Comparison of ENCODE assay signal across 17 mouse cellular contexts in the genomic region with DNA sequence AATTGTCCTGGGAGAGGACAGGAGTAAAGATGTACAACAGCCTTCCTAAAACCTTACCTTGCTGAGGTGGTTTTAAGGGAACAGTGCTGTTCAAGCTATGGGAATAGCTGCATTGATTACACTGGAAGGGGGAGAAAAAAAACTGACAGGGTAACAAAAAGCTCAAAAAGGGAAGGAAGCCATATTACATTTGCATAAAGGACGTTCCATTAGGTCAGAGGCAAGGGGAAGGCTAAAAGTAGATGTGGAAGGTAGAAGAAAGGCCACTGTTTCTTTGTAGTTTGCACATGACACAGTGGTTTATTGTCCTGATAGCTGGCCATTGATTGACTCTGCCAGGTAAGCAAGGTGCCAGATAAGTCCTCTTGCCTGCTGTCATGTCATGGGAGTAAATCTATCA.
"Had no signal": no experiment of that assay in that cellular context is flagged by ENCODE, and none has a peak within 500 bp of the region (broad histone marks: within the 10 kb centered on the region; RNA-seq: fewer than 3 reads in every experiment).

No protein-coding gene starts in this region.

- H3K4me3 ChIP-seq: neural tube, embryonic 12.5 days; neural tube, embryonic 13.5 days; neural tube, embryonic 15.5 days; stomach, embryonic 15.5 days had no signal

- DNase-seq: retina, postnatal 1 day; right cerebral cortex, adult 18-20 months; right cerebral cortex, postnatal 14 days; right cerebral cortex, postnatal 25 days; right cerebral cortex, postnatal 4 days; spleen, adult 18-20 months; thymus, adult 18-20 months; thymus, adult 2 months; thymus, postnatal 14 days; thymus, postnatal 25 days; thymus, postnatal 36 days; thymus, postnatal 4 days had no signal

- H3K36me3 ChIP-seq: neural tube, embryonic 12.5 days; neural tube, embryonic 13.5 days; neural tube, embryonic 15.5 days; stomach, embryonic 15.5 days had no signal

- H3K27me3 ChIP-seq: neural tube, embryonic 12.5 days; neural tube, embryonic 13.5 days; neural tube, embryonic 15.5 days; stomach, embryonic 15.5 days had no signal

- H3K9me3 ChIP-seq: neural tube, embryonic 12.5 days; neural tube, embryonic 13.5 days; neural tube, embryonic 15.5 days; stomach, embryonic 15.5 days had no signal

- H3K27ac ChIP-seq: neural tube, embryonic 12.5 days; neural tube, embryonic 13.5 days; neural tube, embryonic 15.5 days; stomach, embryonic 15.5 days; stomach, postnatal 0 days had no signal

- H3K4me2 ChIP-seq: stomach, embryonic 15.5 days had no signal

- H3K9ac ChIP-seq: neural tube, embryonic 12.5 days; neural tube, embryonic 13.5 days; neural tube, embryonic 15.5 days; stomach, embryonic 15.5 days had no signal

- H3K4me1 ChIP-seq: neural tube, embryonic 15.5 days; stomach, embryonic 15.5 days had no signal
